Mouse (Mus musculus) embryo, embryonic 11 days (tissue): ENCODE measurements at regions not wholly inside any gene's neighbourhood (a gene's known extent, or its start where the extent isn't known, plus 50 kb on each side); places are given as distances from the start of the nearest gene placed in this dataset.

ENCODE experiments used
- DNase-seq: peaks from one replicate; pipeline ENCODE4 v3.0.0-alpha.2; 2015

DNA sequence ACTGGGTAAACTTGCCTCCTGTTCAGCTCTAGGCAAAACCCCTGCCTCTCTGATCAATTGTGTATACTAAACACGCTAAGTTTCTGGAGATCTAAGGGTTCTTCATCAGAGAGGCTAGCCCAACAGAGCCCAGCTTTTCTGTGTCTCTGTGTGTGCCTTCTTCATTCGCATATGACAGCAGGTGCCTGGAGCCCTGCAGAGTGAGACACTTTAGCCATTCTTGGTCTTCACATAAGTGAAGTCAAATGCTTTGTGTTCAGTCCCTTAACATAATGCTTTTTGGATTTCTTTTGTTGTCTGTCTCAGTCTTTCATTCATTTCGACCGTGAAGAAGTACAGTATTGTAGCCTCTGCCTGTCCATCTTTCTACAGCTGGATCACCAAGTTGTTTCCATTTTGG is 427.3 kb upstream of the Nr5a2 start:
- DNase-seq: no peak

GRCm38 (mm10) chr1:137378072-137378985 is 418.1 kb upstream of the Nr5a2 start:
- DNase-seq: peak; percentile 71

DNA sequence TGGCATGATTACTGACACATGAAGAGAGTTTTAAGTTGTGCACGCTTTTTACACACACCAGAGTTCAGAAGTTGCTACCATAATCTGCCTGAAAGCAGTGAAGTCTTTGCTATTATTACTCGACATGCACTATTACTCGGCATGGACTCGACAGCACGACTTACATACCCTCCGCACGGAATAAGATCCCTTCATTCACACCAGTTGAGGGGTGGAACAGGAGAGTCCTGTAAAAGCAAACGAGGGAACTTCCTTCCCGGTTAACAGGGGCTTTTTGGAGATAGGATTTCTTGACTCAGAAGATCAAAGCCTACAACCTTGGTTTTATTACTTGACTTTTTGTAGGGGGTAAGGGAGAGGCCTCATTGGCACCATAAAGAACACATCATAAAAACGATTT is 416.4 kb upstream of the Nr5a2 start:
- no peak for DNase-seq

DNA sequence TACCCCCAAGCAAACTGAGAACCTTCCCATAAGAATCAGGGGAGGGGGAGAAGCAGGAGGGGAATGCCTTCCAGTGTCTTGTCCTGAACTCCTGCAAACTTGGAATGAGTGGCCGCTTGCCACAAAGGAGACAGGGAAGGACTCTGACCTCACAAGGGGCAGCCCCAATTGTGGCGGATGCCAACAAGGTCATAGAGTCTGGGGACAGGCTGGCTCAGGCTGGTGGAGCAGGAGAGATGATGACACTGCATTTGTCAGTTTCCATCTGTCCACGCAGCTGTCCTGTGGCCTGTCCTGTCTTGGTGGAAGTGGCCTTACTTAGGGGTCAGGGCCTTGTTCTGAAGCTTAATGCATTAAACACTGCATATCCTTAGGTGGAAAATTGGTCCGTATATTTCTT is 414.4 kb upstream of the Nr5a2 start:
- no peak for DNase-seq

GRCm38 (mm10) chr1:137373509-137374420 is 413.5 kb upstream of the Nr5a2 start:
- DNase-seq: peak; percentile 40

DNA sequence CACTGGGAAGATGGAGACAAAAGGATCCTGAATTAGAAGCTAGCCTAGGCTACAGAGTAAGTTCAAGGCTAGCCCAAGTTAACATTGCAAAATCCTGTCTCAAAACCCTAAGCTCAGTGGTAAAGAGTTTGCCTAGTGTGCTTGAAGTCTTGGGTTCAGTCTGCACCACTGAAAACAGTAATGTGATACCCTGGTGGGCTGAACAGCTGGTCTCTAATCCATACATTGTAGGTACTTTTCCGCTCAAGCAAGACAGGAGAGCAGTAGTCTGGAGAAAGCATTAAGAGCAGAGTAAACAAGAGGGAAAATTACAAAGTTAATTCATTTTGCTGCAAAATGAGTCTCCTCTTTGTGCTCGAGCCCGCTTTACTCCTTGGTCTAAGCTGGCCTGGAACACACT is 412.0 kb upstream of the Nr5a2 start:
- DNase-seq: no peak

GRCm38 (mm10) chr1:137364396-137364795 is 404.1 kb upstream of the Nr5a2 start:
- no peak for DNase-seq

DNA sequence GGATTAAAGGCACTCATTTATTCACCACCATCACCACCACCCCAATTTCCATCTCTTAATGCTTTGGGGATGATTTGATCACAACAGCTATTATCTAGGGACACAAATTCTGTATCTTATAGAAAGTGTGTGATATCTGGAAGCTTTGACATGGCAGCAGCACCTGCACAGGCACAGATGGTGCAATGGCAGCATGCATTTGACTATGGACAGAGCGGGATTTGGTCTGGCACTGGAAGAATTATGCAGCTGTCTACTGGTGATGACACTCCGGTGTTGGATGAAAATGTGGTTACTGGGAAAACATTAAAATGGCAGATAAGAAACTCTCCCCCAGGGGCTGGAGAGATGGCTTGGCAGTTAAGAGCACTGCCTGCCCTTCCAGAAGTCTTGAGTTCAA is 403.7 kb upstream of the Nr5a2 start:
- no peak for DNase-seq

- DNase-seq: no peak
These were observed 403.3 kb upstream of the Nr5a2 start for GRCm38 (mm10) chr1:137363561-137363960.

- no peak for DNase-seq
These were observed 400.7 kb upstream of the Nr5a2 start for GRCm38 (mm10) chr1:137360688-137361570.

DNA sequence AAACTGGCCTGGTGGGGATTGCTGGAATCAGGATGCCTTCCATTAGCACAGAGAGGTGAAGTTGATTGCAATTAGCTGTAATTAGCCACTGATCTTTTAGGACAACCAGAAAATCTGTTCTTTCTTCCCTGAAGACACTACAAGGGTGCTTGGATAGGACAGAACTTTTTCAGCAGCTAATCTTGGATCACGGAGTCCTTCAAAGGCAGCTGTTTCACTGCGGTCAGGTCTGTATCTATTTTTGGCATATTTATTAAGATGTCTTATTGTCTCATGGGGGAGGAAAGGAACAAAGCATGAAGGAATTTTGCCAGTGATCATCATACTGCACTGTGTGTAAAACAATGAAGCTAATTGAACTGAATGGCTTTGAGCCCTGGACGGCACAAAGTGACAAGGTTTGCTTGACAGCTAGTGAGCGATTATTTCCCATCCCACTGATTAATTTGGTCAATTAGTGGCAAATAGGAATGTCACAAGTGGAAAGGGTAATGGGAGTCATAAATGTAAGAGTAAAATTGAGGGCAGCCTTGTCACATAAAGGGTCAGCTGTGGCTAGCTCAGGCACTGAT is 395.8 kb upstream of the Nr5a2 start:
- DNase-seq: no peak

DNA sequence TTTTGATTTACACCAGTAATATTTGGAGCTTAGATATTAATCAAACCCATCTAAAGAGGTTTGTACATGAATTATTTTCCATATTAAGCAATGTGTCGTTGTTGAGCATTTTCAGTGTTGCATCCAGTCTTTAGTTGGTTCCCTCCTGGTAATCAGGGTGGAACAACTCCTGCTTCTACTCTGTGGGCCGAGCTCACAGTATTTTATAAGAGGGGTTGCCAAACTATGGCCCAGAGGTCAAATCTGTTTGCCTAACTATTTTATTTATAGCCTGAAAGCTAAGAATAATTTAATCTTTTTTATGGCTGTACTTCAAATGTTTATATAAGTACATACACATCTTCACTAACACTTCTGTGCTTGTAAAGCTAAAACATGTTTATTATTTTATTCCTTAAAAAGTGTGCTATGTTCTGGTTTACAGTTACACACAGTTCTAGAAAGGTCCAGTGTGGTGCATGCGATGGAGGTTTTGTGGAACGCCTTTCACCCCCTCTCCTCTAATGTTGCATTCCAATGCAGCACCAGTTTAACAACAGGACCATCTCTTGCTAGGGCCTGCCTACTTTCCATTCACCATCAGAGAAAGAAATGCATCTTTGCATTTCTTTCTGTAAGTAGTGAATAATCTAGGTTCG is 392.3 kb upstream of the Nr5a2 start:
- DNase-seq: no peak

GRCm38 (mm10) chr1:137334137-137334536 is 373.9 kb upstream of the Nr5a2 start:
- DNase-seq: no peak

DNA sequence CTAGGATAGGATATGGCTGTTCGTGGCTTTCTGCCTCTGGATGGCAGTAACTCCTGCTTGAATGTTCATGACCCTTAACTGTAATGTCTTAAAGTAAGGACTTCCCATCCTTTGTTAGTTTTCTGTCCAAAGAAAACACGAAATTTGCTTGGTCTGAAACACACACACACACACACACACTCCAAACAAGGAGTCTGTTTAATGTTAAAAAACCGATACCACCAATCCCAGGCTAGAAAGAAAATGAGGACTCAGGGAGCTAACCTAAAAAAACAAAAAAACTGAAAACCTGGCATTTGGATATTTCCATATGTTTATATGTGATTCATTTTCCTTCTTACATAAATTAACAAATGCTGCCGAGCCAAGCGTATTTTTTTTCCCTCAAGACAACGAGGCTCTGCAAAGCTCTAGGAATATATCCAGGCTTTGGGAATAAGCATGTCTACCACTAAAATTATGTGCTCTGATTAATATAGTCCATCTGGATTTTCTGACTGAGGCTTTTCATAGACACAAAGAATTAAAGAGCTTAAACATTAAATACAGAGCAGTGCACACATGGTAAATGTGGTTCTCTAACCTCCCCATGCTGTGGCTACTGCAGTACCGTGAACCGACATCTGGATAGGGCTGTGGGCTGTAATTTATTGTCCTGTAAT is 372.0 kb upstream of the Nr5a2 start:
- DNase-seq: peak; percentile 49

DNA sequence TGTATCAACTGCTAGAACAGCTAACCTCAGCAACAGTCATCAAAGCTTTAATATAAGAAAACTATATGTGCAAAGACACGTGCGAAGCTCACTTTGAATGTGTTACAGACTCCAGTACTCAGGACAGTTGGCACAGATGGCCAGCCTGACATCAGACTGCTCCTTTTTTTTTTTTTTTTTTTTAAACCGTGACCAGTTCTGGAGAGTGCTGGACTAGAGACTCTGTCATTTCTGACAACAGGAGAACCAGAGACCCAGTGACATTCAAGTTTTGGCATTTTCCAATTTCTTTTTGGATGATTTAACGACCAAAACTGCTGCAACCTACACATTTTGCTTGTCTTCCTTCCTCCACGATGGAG is 371.5 kb upstream of the Nr5a2 start:
- no peak for DNase-seq

- peak; percentile 78 for DNase-seq
These were observed 370.4 kb upstream of the Nr5a2 start for GRCm38 (mm10) chr1:137330634-137331033.

- peak; percentile 85 for DNase-seq
These were observed 363.8 kb upstream of the Nr5a2 start for GRCm38 (mm10) chr1:137323884-137324594.

DNA sequence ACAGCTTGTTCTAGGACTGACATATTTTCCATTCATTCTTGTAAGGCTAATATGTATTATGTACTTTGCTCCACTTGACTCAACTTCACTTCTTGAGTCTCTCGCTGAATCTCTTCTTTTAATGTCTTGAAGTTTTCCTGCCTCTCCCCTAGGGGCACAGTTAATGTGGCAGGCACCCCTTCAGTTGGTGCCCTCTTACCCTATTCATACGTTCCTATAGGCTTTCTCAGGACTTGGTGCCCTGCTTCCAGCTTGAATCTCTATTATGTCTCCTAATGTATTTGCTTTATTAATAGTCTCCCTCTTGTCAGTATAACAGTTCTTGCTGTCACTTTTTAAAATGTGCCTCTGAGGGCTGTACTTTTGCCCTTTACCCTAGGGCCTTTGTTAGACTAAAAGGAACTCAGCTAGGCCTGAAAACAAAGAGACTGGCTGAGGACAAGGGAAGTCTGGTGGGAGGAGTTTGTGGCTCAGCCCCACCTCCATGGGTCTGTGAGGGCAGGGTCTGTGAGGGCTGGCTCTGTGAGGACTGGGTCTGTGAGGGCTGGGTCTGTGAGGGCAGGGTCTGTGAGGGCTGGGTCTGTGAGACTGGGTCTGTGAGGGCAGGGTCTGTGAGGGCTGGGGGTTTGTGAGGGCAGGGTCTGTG is 362.9 kb upstream of the Nr5a2 start:
- peak; percentile 87 for DNase-seq

- no peak for DNase-seq
These were observed 342.6 kb upstream of the Nr5a2 start for GRCm38 (mm10) chr1:137302757-137303422.
